Mouse (Mus musculus) erythroblast, embryonic 14.5 days (primary cell): Measurements from ENCODE around the gene Olfr523. TPM values are rescaled to one million over a fixed set of nuclear protein-coding genes. Genes with fewer than 3 reads are reported as not detected.

ENCODE experiments used
- H3K27me3 ChIP-seq: 2 replicates; pipeline ENCODE4 v1.6.1; 2012; ENCODE audit warnings: inconsistent platforms; ENCODE audit not compliant: control insufficient read depth
- H3K36me3 ChIP-seq: 2 replicates; pipeline ENCODE4 v1.6.1; 2012; ENCODE audit warnings: mild to moderate bottlenecking, inconsistent platforms; ENCODE audit not compliant: control insufficient read depth
- H3K4me1 ChIP-seq: 2 replicates; pipeline ENCODE4 v1.6.1; 2012; ENCODE audit warnings: inconsistent platforms; ENCODE audit not compliant: control insufficient read depth
- H3K4me3 ChIP-seq: replicated peaks from 2 replicates; pipeline ENCODE3; 2012; ENCODE audit warnings: moderate library complexity, mild to moderate bottlenecking, inconsistent platforms
- H3K9me3 ChIP-seq: 2 replicates; pipeline ENCODE4 v1.6.1; 2012; ENCODE audit warnings: low read length, inconsistent platforms, mixed read lengths; ENCODE audit not compliant: control insufficient read depth
- GATA1 ChIP-seq: IDR thresholded peaks from 2 replicates; pipeline ENCODE4 v1.6.1; 2012; ENCODE audit warnings: low read length, inconsistent platforms, mixed read lengths
- TAL1 ChIP-seq: IDR thresholded peaks from 3 replicates; pipeline ENCODE4 v1.6.1; 2012; ENCODE audit warnings: low read length, inconsistent platforms, mixed read lengths
- polyA plus RNA-seq: library from polyadenylated mRNA; stranded (reverse); fragments of >175 nt; gene quantifications from 2 replicates; pipeline ENCODE4 v1.2.3, GENCODE M21; 2012

The Olfr523 gene
- polyA plus RNA-seq, 1 experiment = not detected

- H3K4me3 ChIP-seq = no peak overlapping the region
Measured at GRCm38 (mm10) chr7:140167950-140168349, 5.1 kb upstream of the Olfr523 start.

GRCm38 (mm10) chr7:140169386-140169785 lies 3.6 kb upstream of the Olfr523 start:
- Histone ChIP-seq H3K4me1 (no peaks in the 10 kb centered on the region), H3K4me3 (no peak overlapping the region), H3K36me3 (no peaks in the 10 kb centered on the region), H3K27me3 (no peaks in the 10 kb centered on the region), H3K9me3 (no peaks in the 10 kb centered on the region)
- TF ChIP-seq GATA1 = no peak
- TF ChIP-seq TAL1 = no peak

More at GRCm38 (mm10) chr7:140167950-140168349, 5.1 kb upstream of the Olfr523 start:
- H3K4me1 ChIP-seq = no peaks in the 10 kb centered on the region
- H3K36me3 ChIP-seq = no peaks in the 10 kb centered on the region
- TF ChIP-seq TAL1 (no peak), GATA1 (no peak)
- H3K9me3 ChIP-seq = no peaks in the 10 kb centered on the region
- no peaks in the 10 kb centered on the region for H3K27me3 ChIP-seq

DNA sequence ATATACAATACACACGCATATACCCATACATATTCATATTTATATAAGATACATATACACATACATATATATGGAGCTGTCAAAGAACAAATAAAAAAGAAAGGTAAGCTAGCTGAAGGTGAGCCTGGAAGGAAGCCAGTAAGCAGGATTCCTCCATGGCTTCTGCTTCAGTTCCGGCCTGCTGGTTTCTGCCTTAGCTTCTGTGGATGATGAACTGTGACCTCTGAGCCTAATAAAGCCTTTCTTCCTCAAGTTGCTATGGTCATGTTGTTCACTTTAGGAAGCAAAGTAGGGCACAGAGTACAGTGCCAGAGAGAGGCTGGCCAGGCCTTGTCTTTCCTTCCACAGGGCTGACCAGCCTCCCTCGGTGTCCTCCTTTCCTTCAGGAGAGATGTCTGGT lies 2.2 kb upstream of the Olfr523 start:
- no peaks in the 10 kb centered on the region for H3K36me3 ChIP-seq
- TF ChIP-seq TAL1 = no peak
- TF ChIP-seq GATA1 = no peak
- H3K9me3 ChIP-seq = no peaks in the 10 kb centered on the region
- H3K27me3 ChIP-seq = no peaks in the 10 kb centered on the region
- no peak overlapping the region for H3K4me3 ChIP-seq
- no peaks in the 10 kb centered on the region for H3K4me1 ChIP-seq

- TF ChIP-seq TAL1 = no peak
- TF ChIP-seq GATA1 = no peak
- Histone ChIP-seq H3K36me3 (no peaks in the 10 kb centered on the region), H3K27me3 (no peaks in the 10 kb centered on the region), H3K9me3 (no peaks in the 10 kb centered on the region), H3K4me1 (no peaks in the 10 kb centered on the region), H3K4me3 (no peak overlapping the region)
Measured at GRCm38 (mm10) chr7:140179176-140179575, 6.2 kb downstream of the Olfr523 start.

- Histone ChIP-seq H3K9me3 (no peaks in the 10 kb centered on the region), H3K4me3 (no peak overlapping the region), H3K27me3 (no peaks in the 10 kb centered on the region), H3K36me3 (no peaks in the 10 kb centered on the region), H3K4me1 (no peaks in the 10 kb centered on the region)
- TF ChIP-seq TAL1 = no peak
- no peak for TF ChIP-seq GATA1
Measured at GRCm38 (mm10) chr7:140180692-140181091, 7.7 kb downstream of the Olfr523 start.

DNA sequence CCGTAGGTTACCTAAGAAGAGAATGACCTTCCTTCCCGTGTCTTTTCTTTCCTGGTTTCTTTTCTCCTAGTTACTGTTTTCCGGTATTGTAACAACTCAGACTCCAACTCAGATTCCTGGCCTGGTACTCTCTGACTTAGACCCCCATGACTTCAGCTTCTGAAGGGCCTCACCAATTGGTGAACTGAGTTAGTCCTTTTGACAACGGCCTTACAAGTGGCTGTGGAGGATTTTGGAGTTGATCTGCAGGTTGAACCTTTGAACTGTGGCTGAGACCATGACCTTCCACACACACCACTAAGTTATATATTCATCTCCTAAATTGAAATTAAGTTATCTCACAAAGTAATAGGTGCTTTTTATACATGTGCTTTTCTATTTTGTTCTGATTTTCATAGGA lies 11.2 kb downstream of the Olfr523 start:
- no peak overlapping the region for H3K4me3 ChIP-seq
- TF ChIP-seq GATA1 = no peak
- no peak for TF ChIP-seq TAL1
- H3K36me3 ChIP-seq = no peaks in the 10 kb centered on the region

GRCm38 (mm10) chr7:140186646-140187620 lies 13.9 kb downstream of the Olfr523 start:
- H3K36me3 ChIP-seq = no peaks in the 10 kb centered on the region
- H3K4me1 ChIP-seq = peaks cover 2% of the 10 kb centered on the region
- no peak for TF ChIP-seq TAL1
- TF ChIP-seq GATA1 = no peak
- no peak overlapping the region for H3K4me3 ChIP-seq
- no peaks in the 10 kb centered on the region for H3K27me3 ChIP-seq
- H3K9me3 ChIP-seq = no peaks in the 10 kb centered on the region

More for the DNA sequence above, 11.2 kb downstream of the Olfr523 start:
- Histone ChIP-seq H3K9me3 (no peaks in the 10 kb centered on the region), H3K27me3 (no peaks in the 10 kb centered on the region), H3K4me1 (peaks cover 2% of the 10 kb centered on the region)

GRCm38 (mm10) chr7:140187721-140188390 lies 14.8 kb downstream of the Olfr523 start:
- H3K9me3 ChIP-seq = no peaks in the 10 kb centered on the region
- H3K4me1 ChIP-seq = peaks cover 2% of the 10 kb centered on the region
- H3K36me3 ChIP-seq = no peaks in the 10 kb centered on the region
- no peak for TF ChIP-seq GATA1
- no peak for TF ChIP-seq TAL1
- H3K4me3 ChIP-seq = no peak overlapping the region
- H3K27me3 ChIP-seq = no peaks in the 10 kb centered on the region
